Mouse (Mus musculus) inflammation-experienced regulatory T-cells, adult 6 months (primary cell): ENCODE results near the gene Golga7b. TPM values are rescaled to one million over a fixed set of nuclear protein-coding genes. Genes with fewer than 3 reads are reported as not detected.

Source experiments
- ATAC-seq: one replicate; pipeline ENCODE4 v1.8.0; 2017
- polyA plus RNA-seq, 3 experiments: library from polyadenylated mRNA; unstranded; fragments of 100-300 nt; shearing (Covaris generic); gene quantifications; one replicate each; pipeline ENCODE4 v1.2.1; 2017

The Golga7b gene
- polyA plus RNA-seq: not detected

GRCm38 (mm10) chr19:42247519-42247918 lies at the start of gene Golga7b:
Gene Golga7b (plus strand): TSS chr19:42247574.
- no peak for ATAC-seq

GRCm38 (mm10) chr19:42198026-42198425 lies 49.3 kb upstream of the Golga7b start:
- ATAC-seq: no peak

- ATAC-seq: no peak
Measured at GRCm38 (mm10) chr19:42201696-42202381, 45.5 kb upstream of the Golga7b start, which contains the start of gene Sfrp5. Gene Sfrp5 (minus strand): TSS chr19:42202252.

- ATAC-seq: no peak
Measured at GRCm38 (mm10) chr19:42202467-42202866, 44.9 kb upstream of the Golga7b start.

- no peak for ATAC-seq
Measured at GRCm38 (mm10) chr19:42204306-42204705, 43.1 kb upstream of the Golga7b start.

GRCm38 (mm10) chr19:42205201-42205600 lies 42.2 kb upstream of the Golga7b start:
- ATAC-seq: no peak

GRCm38 (mm10) chr19:42209485-42209884 lies 37.9 kb upstream of the Golga7b start:
- no peak for ATAC-seq

- ATAC-seq: no peak
Measured at GRCm38 (mm10) chr19:42209976-42210375, 37.4 kb upstream of the Golga7b start.

GRCm38 (mm10) chr19:42211936-42212335 lies 35.4 kb upstream of the Golga7b start:
- ATAC-seq: no peak

- no peak for ATAC-seq
Measured at GRCm38 (mm10) chr19:42214601-42215000, 32.8 kb upstream of the Golga7b start.

- ATAC-seq: no peak
Measured at GRCm38 (mm10) chr19:42216699-42217373, 30.5 kb upstream of the Golga7b start.

- ATAC-seq: no peak
Measured at GRCm38 (mm10) chr19:42217374-42217763, 30.0 kb upstream of the Golga7b start.

GRCm38 (mm10) chr19:42226451-42226850 lies 20.9 kb upstream of the Golga7b start:
- ATAC-seq: no peak

- ATAC-seq: no peak
Measured at GRCm38 (mm10) chr19:42229499-42230287, 17.7 kb upstream of the Golga7b start.

- ATAC-seq: no peak
Measured at GRCm38 (mm10) chr19:42230288-42230568, 17.1 kb upstream of the Golga7b start.

GRCm38 (mm10) chr19:42230986-42231385 lies 16.4 kb upstream of the Golga7b start:
- no peak for ATAC-seq

GRCm38 (mm10) chr19:42237602-42238340 lies 9.6 kb upstream of the Golga7b start:
- ATAC-seq: no peak

GRCm38 (mm10) chr19:42238341-42238715 lies 9.0 kb upstream of the Golga7b start:
- ATAC-seq: no peak

GRCm38 (mm10) chr19:42240881-42241280 lies 6.5 kb upstream of the Golga7b start:
- no peak for ATAC-seq

GRCm38 (mm10) chr19:42243401-42243800 lies 4.0 kb upstream of the Golga7b start:
- ATAC-seq: no peak

GRCm38 (mm10) chr19:42246626-42247025 lies 748 bp upstream of the Golga7b start:
- ATAC-seq: no peak

GRCm38 (mm10) chr19:42249976-42250914 lies 2.9 kb downstream of the Golga7b start:
- ATAC-seq: no peak
